ENCODE assay signal across 17 mouse cellular contexts in genomic region chr4:117999951-118000350, GRCm38 (mm10).
A peak's percentile ranks its signal among the peaks of the same experiment; 100 is the strongest.
DNase-seq lines count a peak whose midpoint lies in the region; ATAC-seq and TF ChIP-seq lines count a peak whose summit lies in the region.
"Had no signal": no experiment of that assay in that cellular context is flagged by ENCODE, and none has a peak within 500 bp of the region (broad histone marks: within the 10 kb centered on the region; RNA-seq: fewer than 3 reads in every experiment).

No protein-coding gene starts in this region.

- no peaks in the 10 kb centered on the region; the same call in 1 of the 2 replicates for H3K36me3 ChIP-seq in intestine, embryonic 16.5 days (ENCODE audit: control insufficient read depth, insufficient read depth, low read length)
- H3K36me3 ChIP-seq in intestine, embryonic 15.5 days = no peaks in the 10 kb centered on the region
- no peaks in the 10 kb centered on the region for H3K36me3 ChIP-seq in myocyte (ENCODE audit: control insufficient read depth, insufficient read depth)
- H3K36me3 ChIP-seq: forebrain, embryonic 15.5 days; hindbrain, embryonic 13.5 days; lung, embryonic 15.5 days had no signal

- WGBS in intestine, embryonic 16.5 days = 57% methylated on average over 7 of the region's 7 CpGs
- WGBS in intestine, embryonic 15.5 days = 59% methylated on average over 7 of the region's 7 CpGs

- H3K4me1 ChIP-seq in intestine, embryonic 16.5 days (ENCODE audit: control insufficient read depth, insufficient read depth, low read length) = peaks cover 35% of the 10 kb centered on the region
- H3K4me1 ChIP-seq in intestine, embryonic 15.5 days (replicated peaks) = peaks cover 34% of the 10 kb centered on the region

- no peak overlapping the region for H3K9ac ChIP-seq in intestine, embryonic 16.5 days (ENCODE audit: low read depth, low read length)
- no peak overlapping the region for H3K9ac ChIP-seq in intestine, embryonic 15.5 days
- H3K9ac ChIP-seq: forebrain, embryonic 15.5 days; hindbrain, embryonic 13.5 days; lung, embryonic 15.5 days had no signal

- H3K27ac ChIP-seq in intestine, embryonic 16.5 days (ENCODE audit: low read length) = no peak overlapping the region
- H3K27ac ChIP-seq in intestine, embryonic 15.5 days = no peak overlapping the region
- H3K27ac ChIP-seq: forebrain, embryonic 15.5 days; hindbrain, embryonic 13.5 days; lung, embryonic 15.5 days had no signal

- H3K4me2 ChIP-seq in intestine, embryonic 16.5 days (ENCODE audit: low read depth, low read length) = no peak overlapping the region
- no peak overlapping the region for H3K4me2 ChIP-seq in intestine, embryonic 15.5 days (replicated peaks)
- H3K4me2 ChIP-seq in myocyte (ENCODE audit: low read depth) = peak overlapping the region; percentile 19
- H3K4me2 ChIP-seq: forebrain, embryonic 15.5 days; hindbrain, embryonic 13.5 days; lung, embryonic 15.5 days had no signal

- no peak overlapping the region for H3ac ChIP-seq in myocyte (ENCODE audit: control insufficient read depth, insufficient read length)

- 0 out of 2 replicates have a peak, but pooled peaks have one; percentile 6 for ATAC-seq in intestine, embryonic 16.5 days
- ATAC-seq in intestine, embryonic 15.5 days = no peak
- no peak for ATAC-seq in frontal cortex, adult (ENCODE audit: low TSS enrichment)
- ATAC-seq: forebrain, embryonic 15.5 days had no signal

- H3K27me3 ChIP-seq in intestine, embryonic 16.5 days (replicated peaks; ENCODE audit: control insufficient read depth, insufficient read depth, low read length) = no peaks in the 10 kb centered on the region
- H3K27me3 ChIP-seq in intestine, embryonic 15.5 days (replicated peaks) = no peaks in the 10 kb centered on the region
- H3K27me3 ChIP-seq in myocyte (ENCODE audit: control insufficient read depth, insufficient read depth, insufficient read length) = no peaks in the 10 kb centered on the region
- H3K27me3 ChIP-seq: forebrain, embryonic 15.5 days; hindbrain, embryonic 13.5 days; lung, embryonic 15.5 days had no signal

- peak; percentile 61 for DNase-seq in adrenal gland, adult 2 months
- DNase-seq in adrenal gland, postnatal 25 days = no peak
- DNase-seq in right cerebral cortex, postnatal 14 days = peak; percentile 1
- DNase-seq in right cerebral cortex, postnatal 4 days = no peak
- DNase-seq: cerebellum, adult 8-10 months; liver; retina, postnatal 1 day; thymus, postnatal 36 days had no signal

- TF ChIP-seq POLR2A in myocyte (IDR thresholded peaks at IDR 0.05; ENCODE audit: insufficient read length, low read depth) = no peak

- H3K4me3 ChIP-seq in intestine, embryonic 16.5 days (ENCODE audit: low read length) = no peak overlapping the region
- H3K4me3 ChIP-seq in intestine, embryonic 15.5 days (replicated peaks) = no peak overlapping the region
- no peak overlapping the region for H3K4me3 ChIP-seq in myocyte
- H3K4me3 ChIP-seq: erythroblast, embryonic 14.5 days; forebrain, embryonic 15.5 days; hindbrain, embryonic 13.5 days; lung, embryonic 15.5 days; megakaryocyte, embryonic 14.5 days had no signal

- H3K9me3 ChIP-seq in intestine, embryonic 16.5 days (ENCODE audit: control insufficient read depth, low read length) = no peaks in the 10 kb centered on the region
- H3K9me3 ChIP-seq in intestine, embryonic 15.5 days = no peaks in the 10 kb centered on the region
- H3K9me3 ChIP-seq: forebrain, embryonic 15.5 days; hindbrain, embryonic 13.5 days; lung, embryonic 15.5 days; megakaryocyte, embryonic 14.5 days had no signal

- H3K79me2 ChIP-seq in myocyte (ENCODE audit: control insufficient read depth, insufficient read depth) = no peaks in the 10 kb centered on the region

TF ChIP-seq in myocyte, 11 proteins besides CTCF, POLR2A, EP300 and RAD21:
- no peak for TF ChIP-seq POLR2AphosphoS2 (IDR thresholded peaks at IDR 0.05; ENCODE audit: insufficient read length, low read depth)
- TF ChIP-seq TCF3 (IDR thresholded peaks at IDR 0.05; ENCODE audit: insufficient read length, low read depth) = no peak
- no peak for TF ChIP-seq E2F4 (IDR thresholded peaks at IDR 0.05; ENCODE audit: insufficient read depth)
- no peak for TF ChIP-seq SRF (IDR thresholded peaks at IDR 0.05; ENCODE audit: control insufficient read depth, insufficient read length, low read depth)
- no peak for TF ChIP-seq MAX (IDR thresholded peaks at IDR 0.05; ENCODE audit: low read depth)
- TF ChIP-seq REST (IDR thresholded peaks at IDR 0.05; ENCODE audit: insufficient read depth, insufficient read length) = no peak
- no peak for TF ChIP-seq MYOG (IDR thresholded peaks at IDR 0.05; ENCODE audit: control insufficient read depth in 1 of 3, insufficient read depth in 1 of 3, insufficient read length in 2 of 3, low read depth in 2 of 3)
- no peak for TF ChIP-seq MYOD1 (IDR thresholded peaks at IDR 0.05; ENCODE audit: control insufficient read depth in 1 of 3, insufficient read length in 2 of 3, low read depth in 2 of 3)
- TF ChIP-seq CEBPB (IDR thresholded peaks at IDR 0.05; ENCODE audit: insufficient read depth, poor library complexity, severe bottlenecking) = no peak
- no peak for TF ChIP-seq TCF12 (IDR thresholded peaks at IDR 0.05; ENCODE audit: insufficient read depth, poor library complexity, severe bottlenecking)
- no peak for TF ChIP-seq USF1 (IDR thresholded peaks at IDR 0.05; ENCODE audit: low read depth)

Comparison
In these comparisons a context has a peak if more than half of its experiments do, and no peak if none do; other contexts are left out.
1. DNase-seq: peak in adrenal gland, adult 2 months (single experiment) and right cerebral cortex, postnatal 14 days (single experiment); none in adrenal gland, postnatal 25 days (single experiment) and right cerebral cortex, postnatal 4 days (single experiment).